Mouse (Mus musculus) kidney, postnatal 10 days (tissue): Measurements from ENCODE around the gene Bcr.

Source experiments
- DNase-seq: peaks from one replicate; pipeline ENCODE4 v3.0.0; 2021; ENCODE audit warnings: mixed read lengths

Bcr gene

DNA sequence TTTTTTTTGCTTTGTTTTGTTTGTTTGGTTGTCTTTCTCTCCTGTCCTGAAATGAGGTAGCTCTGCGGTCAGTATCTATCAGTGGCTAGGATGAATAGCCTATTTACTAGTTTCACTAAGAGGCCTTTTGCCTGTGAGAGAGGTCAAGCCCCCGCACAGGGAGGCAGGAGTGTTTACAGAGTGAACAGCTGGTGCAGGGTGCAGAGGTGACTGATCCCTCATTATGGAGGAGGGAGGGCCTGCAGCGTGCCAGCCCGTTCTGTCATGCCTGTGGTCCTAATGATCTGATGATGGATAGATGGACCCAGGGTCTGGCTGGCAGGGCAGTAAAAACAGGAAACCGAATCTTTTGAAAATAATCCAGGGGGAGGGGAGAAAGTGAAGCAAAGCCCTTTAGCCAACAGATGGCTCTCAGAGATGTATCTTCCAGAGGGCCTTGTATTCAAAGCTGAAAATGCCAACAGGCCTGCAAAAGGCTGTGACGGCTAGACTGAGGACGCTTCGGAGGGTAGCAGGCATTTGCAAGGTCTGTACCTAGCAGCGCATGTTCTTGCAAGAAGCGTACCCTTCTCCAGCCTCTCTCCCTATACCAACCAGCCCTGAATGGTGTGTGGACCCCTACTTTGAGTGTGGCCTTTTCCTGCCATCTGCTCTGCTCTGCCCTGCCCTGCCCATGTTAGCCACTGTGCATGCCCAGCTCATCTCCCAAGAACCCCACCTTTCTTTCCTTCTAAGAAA lies 38.2 kb downstream of the Bcr start:
- DNase-seq: no peak

DNA sequence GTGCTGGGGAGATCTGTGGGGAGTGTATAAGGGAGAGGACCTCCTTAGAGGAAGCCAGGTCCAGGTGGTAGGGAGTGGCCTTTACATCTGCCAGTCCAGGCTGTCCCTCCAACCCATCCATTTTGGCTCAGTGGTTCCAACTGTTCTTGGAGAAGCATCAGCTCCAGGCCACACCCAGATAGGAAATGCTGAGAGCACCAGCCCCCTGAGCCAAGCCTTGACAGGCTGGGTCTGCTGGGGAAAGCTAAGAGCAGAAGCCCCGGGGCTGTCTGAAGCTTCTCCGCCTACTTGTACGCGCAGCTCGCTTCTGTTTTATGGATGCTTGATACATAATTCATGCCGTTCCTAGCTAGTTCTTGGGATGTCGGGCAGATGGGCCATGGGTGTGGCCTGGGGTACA lies 39.9 kb downstream of the Bcr start:
- no peak for DNase-seq

DNA sequence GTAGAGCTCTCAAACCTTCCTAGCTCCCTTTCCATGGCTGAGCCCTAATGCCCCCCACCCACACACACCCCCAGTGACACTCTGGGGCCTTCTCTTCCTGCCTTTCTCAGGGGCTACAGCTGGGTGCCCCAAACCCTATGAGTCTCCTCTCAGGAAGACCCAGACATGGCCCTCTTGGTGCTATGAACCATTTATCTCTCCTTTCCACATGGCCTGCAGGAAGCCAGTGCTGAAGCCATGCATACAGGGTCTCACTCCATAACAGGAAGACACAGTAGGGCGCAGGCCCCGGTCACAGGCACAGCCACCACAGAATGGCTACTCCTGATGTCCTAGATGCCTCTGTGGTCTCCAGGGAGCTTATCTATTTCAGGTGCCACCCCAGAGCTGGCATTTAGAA lies 43.1 kb downstream of the Bcr start:
- DNase-seq: no peak

DNA sequence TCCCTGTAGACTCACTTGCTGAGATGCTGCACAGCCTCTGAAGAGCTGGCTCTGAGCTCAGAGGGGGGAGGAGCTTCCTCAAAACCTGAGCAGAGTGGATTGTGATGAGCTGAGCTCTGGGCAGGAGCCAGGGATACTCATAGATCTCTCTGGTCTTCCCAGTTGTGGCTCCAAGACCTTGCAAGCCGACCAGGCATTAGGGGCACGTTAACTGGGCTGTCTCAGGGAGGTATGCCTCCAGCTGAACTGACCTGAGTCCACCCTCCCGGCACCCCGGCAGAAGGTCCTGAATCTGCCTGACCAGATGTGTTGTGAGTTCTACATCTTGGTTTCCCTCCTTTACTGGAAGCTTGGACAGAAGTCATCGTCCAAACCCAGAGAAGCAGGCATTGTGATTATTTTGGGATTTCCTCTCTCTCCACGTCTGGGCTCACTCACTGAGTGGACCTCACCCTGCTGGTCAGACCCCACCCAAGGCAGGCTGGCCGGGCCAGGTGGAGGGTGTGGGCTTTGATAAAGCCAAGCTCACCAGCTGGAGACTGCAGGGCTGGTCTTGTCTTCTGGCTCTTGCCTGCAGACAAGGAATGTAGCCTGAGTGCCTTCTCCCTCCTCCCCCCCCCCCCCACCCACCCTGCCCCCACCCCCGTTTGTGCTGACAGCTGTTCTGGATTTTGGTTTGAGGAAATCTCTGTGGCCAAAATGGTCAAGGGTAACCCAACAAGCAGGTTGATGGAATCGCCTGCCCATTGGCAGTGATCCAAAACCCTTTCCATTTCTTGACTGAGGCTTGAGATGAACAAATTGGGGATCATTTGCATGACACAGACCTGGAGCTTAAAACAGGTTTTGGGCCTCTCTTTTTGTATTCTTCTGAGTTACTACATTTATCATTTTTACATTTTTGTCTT lies 44.1 kb downstream of the Bcr start:
- peak; percentile 43 for DNase-seq

DNA sequence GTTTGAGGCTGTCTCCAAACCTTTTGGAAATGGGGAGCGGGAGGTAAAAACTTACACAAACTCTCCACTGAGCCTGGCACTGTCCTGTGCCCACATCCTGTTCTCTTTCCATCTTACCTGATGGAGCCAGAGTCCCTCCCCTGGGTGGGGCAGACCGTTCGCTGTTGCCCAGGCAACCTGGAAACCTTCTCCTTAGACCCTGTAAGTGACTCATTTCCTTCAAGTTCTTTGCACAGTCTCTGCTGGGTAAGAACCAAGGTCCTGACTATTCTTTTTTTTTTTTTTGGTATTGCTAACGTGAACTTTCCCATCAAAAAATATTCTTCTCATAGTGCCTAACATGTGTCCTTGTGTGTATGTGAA lies 44.7 kb downstream of the Bcr start:
- peak; percentile 38 for DNase-seq

DNA sequence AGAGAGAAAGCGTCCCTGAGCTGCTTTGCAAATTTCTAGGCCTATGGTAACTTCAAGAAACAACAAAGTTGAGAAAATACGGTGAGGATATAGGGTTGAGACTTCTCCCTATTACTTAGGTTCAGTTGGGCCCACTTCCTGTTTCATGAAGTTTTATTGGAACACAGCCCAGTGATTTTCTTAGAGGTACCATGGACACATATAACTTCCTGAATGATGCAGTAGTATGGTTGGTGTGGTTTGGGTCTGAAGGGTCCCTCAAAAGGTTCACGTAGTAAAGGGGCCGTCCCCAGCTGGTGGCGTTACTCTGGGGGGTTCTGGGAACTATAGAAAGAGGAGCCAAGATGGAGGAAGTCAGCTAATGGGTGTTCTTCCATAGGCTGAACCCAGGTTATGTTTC lies 45.3 kb downstream of the Bcr start:
- DNase-seq: no peak

DNA sequence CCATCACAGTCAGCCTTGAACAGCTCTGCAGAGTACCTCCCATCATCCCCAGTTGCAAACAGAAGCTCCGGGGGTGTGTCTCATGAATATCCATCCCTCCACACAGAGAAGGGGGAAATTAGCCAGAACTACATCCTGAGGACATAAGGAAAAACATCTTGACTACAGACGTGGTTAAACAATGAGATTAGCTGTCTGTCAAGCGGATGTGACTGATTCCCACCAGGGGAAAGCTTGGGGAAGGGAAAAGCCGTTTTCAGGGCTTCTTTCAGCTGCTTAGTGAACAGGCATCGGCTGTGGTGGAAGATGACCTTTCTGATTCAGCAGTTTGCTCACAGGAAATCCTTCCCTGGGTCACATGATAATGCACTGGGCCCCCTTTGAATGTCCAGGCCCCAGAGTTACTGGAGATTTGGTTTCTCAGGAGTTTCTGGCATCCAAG lies 46.6 kb downstream of the Bcr start:
- peak; percentile 34 for DNase-seq

DNA sequence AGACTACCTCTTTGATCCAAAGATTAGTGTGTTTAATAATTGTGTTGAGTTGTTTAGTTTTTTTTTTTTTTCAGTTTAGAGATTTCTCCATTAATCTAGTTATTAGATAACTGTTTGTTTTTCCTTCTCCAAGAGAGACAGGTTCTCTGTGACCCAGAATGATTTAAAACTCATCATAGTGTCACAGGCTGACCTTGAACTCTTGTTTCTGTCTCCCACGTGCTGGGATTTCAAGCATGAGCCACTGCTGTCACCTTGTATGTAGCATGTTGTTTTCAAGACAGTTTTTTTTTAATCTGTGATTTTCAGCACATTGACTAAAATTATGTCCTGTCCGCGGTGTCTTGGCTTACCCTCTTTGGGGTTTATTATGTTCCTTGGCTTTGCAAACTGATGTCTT lies 47.7 kb downstream of the Bcr start:
- no peak for DNase-seq

DNA sequence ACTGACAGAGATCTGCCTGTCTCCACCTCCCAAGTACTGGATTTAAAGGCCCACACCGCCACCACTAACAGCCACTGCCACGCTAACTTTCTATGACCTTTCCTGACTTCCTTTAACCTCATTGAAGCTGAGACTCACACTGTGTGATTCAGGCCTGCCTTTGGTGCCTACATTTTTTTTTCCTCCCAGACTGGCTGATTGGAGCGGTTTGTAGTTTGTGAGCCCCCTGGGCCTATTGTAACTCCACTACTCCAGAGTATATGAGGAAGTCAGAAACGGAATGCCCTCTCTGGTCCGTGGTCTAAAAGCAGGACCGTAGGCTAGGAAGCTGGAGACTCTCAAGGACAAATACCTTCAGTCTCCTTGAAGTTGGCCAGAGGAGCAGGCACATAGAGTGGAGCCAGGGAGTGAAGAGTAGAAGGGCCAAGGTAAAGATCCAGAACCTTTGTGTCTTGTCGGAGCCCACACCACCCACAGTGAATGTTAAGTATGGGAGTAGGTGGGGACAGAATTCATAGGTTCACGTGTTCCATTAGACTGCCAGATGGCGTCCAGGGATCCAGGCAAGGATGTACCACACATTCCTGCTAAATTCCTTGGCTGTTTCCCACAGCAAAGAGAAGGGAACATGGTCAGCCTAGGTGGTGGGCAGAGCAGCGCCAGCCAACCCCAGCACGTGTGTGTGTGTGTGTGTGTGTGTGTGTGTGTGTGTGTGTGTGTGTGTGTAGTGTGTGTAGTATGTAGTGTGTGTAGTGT lies 51.2 kb downstream of the Bcr start:
- DNase-seq: no peak

DNA sequence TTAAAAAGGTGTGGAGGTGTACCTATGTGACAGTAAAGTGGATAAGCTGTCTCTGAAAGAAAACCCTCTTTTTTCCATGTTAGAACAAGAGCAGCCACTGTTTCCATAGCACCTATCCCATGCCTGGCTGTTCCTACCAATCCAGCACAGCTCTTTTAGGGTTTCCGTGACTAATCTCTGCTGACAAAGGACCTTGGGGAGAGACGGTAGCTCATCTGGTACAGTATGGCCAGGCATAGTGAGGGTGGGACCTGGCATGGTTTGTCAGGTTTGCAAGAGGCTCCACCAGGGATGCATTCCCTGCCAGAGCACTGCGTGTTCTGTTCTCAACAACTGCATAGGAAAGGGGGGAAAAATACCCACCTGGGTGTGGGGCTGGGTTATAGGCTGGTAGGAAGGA lies 52.0 kb downstream of the Bcr start:
- no peak for DNase-seq

DNA sequence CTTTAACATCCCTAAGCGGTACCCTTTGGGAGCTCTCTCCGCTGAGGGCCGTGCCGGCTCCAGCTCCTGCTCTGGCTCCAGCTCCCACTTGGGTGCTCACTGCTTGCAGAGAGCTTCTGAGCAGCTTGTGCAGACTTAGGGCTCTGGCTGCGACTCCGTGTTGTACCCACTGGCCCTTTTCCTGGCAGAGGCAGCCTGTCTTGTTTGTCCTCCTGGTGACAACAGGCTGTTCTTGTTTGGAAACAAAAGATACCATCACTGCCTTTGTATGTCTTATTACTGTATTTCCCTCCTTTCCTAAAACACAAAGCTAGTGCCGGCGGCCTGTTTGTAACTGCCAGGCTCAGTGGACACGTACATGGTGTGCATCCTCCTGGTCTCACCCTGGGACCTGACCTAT lies 53.2 kb downstream of the Bcr start:
- DNase-seq: no peak

DNA sequence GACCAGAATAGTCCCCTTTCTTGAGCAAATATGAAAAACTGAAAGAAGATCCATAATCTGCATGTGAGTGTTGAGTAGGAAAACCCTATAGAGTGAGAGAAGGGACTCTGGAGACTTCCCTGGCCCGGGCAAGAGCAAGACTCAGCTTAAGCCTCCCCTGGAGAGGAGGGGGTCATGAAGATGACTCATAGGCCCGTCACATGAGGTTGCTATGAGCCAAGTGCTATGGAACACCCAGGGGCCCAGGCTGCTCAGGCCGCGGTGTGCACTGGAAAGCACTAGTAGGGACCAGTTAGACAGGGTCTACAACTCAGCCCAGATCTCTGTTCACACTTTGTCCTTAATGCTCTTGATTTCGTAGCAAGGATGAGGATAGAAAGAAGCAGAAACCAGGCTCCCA lies 54.8 kb downstream of the Bcr start:
- no peak for DNase-seq

DNA sequence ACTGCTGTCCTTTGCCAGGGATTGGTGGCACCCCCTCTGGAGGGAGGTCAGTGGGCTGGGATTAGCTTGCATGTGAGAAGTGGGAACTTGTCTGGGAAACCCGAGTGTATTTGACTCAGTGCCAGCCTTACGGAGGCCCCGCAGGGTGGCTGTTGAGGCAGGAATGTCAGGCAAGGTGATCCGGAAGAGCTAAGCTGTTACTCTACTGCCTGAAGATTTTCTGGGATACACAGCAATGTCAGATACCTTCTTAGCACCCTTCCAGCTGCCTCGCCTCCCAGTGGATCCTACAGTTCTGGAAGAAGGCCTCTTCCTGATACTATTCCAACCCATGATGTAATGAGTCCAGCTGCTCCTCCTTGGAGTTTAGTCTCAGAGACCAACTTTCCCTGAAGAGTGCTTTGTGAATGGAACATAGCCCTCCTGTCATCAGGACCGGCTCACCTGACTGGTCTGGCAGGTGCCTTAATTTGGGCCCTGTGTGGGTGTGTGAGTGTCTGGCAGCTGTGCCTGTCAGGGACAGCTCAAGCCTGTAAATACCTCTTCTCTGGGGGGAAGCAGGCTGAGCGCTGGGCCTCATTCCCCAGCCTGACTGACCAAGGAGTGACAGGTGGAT lies 56.6 kb downstream of the Bcr start:
- no peak for DNase-seq

DNA sequence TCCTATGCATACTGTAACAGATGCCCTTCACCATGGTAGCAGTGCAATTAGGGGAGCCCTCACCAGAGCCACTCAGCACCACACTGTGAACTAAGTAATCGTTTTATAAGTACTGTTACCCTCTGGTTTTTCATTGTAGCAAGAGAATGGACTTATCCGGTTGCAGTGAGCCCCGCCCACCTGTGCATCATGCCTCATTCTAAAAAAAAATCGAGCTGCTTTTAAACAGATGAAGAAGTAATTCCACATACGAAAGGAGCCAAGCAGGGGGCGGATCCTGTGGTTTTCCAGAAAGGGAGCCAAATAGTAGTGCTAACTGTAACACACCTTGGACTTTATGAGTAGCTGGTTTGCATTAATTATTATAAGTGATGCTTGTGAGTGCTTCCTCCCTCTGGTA lies 58.1 kb downstream of the Bcr start:
- DNase-seq: no peak

DNA sequence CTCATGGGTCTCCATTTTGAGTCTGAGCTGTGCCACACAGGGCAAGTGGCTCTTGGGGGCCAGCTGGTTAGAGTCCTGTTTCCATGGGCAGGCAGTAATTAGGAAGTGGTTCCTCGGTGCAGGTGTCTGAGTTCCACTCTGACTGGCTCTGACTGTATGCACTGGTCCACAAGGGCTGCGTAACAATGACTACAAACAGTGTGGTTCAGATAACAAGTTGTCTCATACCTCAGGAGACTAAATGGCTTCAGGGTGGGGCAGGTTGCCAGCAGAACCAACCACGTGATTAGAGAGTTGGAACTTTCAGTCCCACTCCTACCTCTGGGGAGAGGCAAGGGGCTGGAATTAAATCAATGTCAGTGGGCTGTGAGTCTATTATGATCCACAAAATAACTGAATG lies 59.0 kb downstream of the Bcr start:
- peak; percentile 49 for DNase-seq

DNA sequence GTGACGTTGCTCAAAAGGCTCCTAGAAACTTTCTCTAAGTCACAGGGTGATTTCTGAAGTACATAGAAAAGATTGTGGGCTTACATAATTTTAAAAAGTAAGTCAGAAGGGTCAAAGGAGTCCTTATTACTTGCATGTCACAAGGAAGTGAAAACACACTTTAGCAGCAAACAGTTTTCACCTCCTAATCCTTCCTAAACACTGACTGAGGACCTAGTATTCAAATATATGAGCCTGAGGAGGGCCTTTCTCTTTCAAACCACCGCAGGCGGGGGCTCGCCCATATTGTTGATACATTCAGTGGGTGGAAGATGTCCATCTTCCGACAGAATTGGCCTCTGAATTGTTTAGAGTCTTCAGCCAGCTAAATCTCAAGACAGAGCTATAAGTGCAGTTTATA lies 59.8 kb downstream of the Bcr start:
- no peak for DNase-seq

DNA sequence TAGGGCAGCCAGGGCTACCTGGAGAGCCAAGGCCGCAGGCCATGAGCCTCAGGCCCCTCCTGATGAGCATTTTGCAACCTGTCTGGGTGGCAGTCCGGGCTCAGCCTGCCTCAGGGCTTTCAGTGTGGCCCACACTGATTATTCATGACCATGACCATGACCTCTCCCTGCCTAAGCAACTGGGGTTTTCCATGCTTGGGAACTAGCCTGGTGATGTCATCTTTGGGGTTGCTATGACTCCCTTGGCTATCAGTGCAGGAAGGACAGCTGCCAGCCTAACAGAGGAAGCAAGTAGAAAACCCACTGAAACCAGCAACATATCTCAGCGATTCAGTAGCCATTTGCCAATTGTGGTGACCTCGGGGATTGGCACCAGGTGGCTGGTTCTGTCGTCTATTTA lies 60.6 kb downstream of the Bcr start:
- DNase-seq: peak; percentile 49

DNA sequence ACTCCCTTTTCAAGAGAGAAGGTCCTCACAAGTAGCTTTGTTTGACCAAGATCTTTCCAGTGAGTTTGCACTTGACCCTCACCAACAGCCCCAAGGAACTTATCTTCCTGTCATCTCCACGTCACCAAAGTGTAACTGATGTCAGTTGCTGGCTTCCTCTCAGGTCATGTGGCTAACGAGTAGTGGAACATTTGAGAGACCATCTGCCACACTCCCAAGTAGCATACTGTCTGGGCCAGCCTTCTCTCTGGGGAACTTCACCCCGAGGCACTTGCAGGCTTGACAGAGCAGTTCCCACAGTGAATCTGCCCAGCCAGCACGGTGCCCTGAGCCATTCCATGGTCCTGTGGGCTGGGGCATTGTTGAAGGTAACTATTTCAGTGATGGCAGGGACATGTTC lies 65.2 kb downstream of the Bcr start:
- DNase-seq: no peak

DNA sequence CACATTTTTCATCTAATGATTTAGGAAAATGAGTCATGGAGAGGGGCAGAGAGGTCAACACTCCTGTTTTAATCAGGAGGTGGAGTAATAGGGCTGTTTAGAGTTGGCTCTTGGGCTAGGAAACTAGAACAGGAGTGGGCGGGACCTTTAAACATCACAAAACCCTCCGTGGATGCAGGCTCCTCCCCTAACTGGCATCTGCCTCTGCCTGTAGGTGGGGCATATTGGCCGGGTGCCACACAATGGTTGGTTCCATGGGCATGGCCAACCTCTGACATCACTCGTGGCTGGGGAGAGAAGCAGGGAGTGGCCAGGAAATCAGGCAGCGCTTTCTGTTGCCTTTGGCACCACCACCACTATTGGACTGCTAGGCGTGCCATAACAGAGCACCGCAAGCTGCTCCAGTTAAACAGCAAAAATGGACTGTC lies 68.9 kb downstream of the Bcr start:
- DNase-seq: peak; percentile 61

DNA sequence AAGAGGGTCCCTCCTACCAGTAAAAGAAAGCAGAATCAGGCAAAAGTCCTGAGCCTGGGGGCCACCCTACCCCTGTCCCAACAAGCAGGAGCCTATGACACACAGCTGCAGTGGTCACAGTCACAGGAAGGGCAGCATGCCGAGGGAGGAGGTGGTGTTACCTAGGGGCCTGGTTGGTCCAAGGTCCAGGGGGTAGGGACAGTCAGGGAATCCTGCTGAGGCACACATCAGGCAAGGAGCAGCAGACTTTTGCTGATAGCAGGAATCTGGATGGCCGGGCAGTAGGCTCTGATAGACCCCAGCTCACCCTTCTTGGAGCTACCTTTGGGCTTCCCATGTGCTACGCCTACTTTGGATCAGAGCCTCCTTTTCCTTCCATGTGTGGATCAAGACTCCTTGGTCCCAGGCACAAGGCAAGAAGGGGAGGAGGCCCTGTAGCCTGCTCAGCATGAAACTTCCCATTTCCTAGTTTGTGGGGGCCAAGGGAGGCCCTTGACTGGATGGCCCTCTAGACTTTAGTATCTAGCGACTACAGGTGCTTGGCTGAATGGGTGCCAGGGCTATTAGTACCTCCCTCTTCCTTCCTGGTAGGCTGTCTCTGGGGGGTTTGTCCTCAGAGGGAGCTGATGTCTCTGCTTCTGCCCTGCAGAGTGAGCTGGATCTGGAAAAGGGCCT lies 70.1 kb downstream of the Bcr start:
- DNase-seq: peak; percentile 32

DNA sequence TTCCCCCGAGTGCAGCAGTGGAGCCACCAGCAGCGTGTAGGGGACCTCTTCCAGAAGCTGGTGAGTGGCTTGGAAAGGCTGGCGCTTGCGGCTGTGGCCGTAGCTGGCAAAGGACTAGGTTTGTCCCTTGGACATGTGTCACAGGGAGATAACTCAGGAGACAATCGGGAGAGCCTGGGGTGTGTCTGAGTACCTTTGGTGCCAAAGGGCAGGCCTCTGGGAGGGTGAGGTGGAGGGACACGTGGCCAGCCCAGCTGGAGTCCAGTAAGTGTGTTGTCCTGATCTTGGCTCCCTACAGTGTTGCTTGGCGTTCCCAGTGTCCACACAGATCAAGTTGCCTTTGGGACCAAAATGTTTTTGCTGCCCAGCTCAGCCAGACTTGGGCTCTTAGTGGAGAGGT lies 71.2 kb downstream of the Bcr start:
- no peak for DNase-seq

DNA sequence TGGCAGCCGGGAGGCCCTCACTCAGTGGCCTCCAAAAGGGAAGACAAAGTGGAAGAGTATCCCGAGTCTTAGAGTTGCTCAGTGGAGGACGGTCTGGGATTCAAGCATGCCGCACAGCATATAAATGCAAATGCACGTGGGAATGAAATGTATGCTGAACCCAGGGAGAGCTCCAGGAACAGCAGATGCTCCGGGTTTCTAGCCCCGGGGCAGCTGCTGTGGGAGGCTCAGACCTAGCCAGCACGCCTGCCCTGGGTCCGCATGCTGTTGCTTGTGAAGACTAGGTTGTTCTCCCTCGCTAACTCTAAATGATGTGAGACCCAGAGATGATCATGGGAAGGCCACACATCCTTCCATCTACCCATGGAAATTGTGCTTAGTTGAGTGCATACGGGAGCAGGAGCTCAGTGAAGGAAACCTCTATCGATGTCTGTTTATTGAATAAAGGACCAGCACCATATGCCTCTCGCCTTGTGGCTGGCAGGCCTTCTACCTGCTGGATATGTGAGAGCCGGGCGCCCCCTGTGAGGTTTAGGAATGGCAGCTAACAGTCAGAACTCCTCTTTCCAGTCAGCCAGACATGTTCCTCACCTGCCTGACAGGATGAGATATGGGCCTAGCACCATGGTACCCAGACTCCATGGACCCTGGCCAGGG lies 74.6 kb downstream of the Bcr start:
- no peak for DNase-seq
